Mouse (Mus musculus) liver, postnatal 0 days (tissue): ENCODE results near the gene Ankrd44. TPM values are rescaled to one million over a fixed set of nuclear protein-coding genes. Genes with fewer than 3 reads are reported as not detected.

Experiments used
- ATAC-seq: fragments of 200-750 bp; cut with Nextera tagmentation; 2 replicates; pipeline ENCODE4 v1.8.0; 2017; ENCODE audit warnings: mild to moderate bottlenecking, moderate library complexity
- DNase-seq: peaks from one replicate; pipeline ENCODE4 v3.0.0-alpha.2; 2016
- H3K27ac ChIP-seq: fragments of 300-500 bp; sonication (generic); 2 replicates; pipeline ENCODE4 v1.5.1; 2014; ENCODE audit warnings: antibody characterized with exemption, moderate library complexity, mild to moderate bottlenecking, low read depth
- H3K27me3 ChIP-seq: fragments of 300-500 bp; sonication (generic); 2 replicates; pipeline ENCODE4 v1.6.1; 2014; ENCODE audit warnings: low read length, control low read depth, mixed read lengths; ENCODE audit not compliant: insufficient read depth
- H3K36me3 ChIP-seq: fragments of 300-500 bp; sonication (generic); replicated peaks from 2 replicates; pipeline ENCODE4 v1.6.1; 2014; ENCODE audit warnings: mild to moderate bottlenecking, control low read depth, low read length, moderate library complexity, mixed read lengths; ENCODE audit not compliant: insufficient read depth
- H3K4me1 ChIP-seq: fragments of 300-500 bp; sonication (generic); 2 replicates; pipeline ENCODE4 v1.6.1; 2014; ENCODE audit warnings: antibody characterized with exemption, mild to moderate bottlenecking, control low read depth; ENCODE audit not compliant: insufficient read depth
- H3K4me2 ChIP-seq: fragments of 300-500 bp; sonication (generic); 2 replicates; pipeline ENCODE4 v1.6.1; 2014; ENCODE audit warnings: low read depth, mild to moderate bottlenecking, low read length, moderate library complexity, mixed read lengths
- H3K4me3 ChIP-seq: fragments of 300-500 bp; sonication (generic); 2 replicates; pipeline ENCODE4 v1.5.1; 2014; ENCODE audit warnings: low read depth, low read length
- H3K9ac ChIP-seq: fragments of 300-500 bp; sonication (generic); replicated peaks from 2 replicates; pipeline ENCODE4 v1.6.1; 2014; ENCODE audit warnings: mild to moderate bottlenecking, moderate library complexity
- H3K9me3 ChIP-seq: fragments of 300-500 bp; sonication (generic); 2 replicates; pipeline ENCODE4 v1.6.1; 2016; ENCODE audit warnings: mild to moderate bottlenecking, control low read depth, low read length, mixed read lengths
- CTCF ChIP-seq: sonication (generic); IDR thresholded peaks from 2 replicates; pipeline ENCODE4 v1.5.1; 2016; ENCODE audit warnings: antibody characterized with exemption, low read depth
- EP300 ChIP-seq: IDR thresholded peaks from 2 replicates; pipeline ENCODE4 v1.6.1; 2016; ENCODE audit warnings: antibody characterized with exemption, low read depth, mild to moderate bottlenecking
- WGBS: fragments of 180-500 bp; shearing (Covaris S2); extraction: QIAGEN DNeasy Blood & Tissue Kit; methylation state at CpG from one replicate; pipeline ENCODE4 v1.1.7; 2014; ENCODE audit not compliant: insufficient replicate concordance; 5-methylcytosine and 5-hydroxymethylcytosine counted together
- polyA plus RNA-seq: library from polyadenylated mRNA; unstranded; fragments of >200 nt; fragmentation: Nextera tagmentation; extraction: Ambion mirVana; gene quantifications from 2 replicates; pipeline ENCODE4 v1.2.1, GENCODE M21; 2015

Ankrd44 gene
- polyA plus RNA-seq, 1 experiment from 2014 or later, result 4.7 TPM

GRCm38 (mm10) chr1:54860361-54860760, 65.8 kb downstream of the Ankrd44 start:
- H3K36me3 ChIP-seq, result no peaks in the 10 kb centered on the region
- ATAC-seq (no peak), DNase-seq (no peak)
- H3K27ac ChIP-seq, result no peak overlapping the region
- no peaks in the 10 kb centered on the region for H3K27me3 ChIP-seq
- H3K9me3 ChIP-seq, result no peaks in the 10 kb centered on the region
- no peak overlapping the region for H3K9ac ChIP-seq
- H3K4me1 ChIP-seq, result peaks cover 3% of the 10 kb centered on the region
- 55% methylated on average over 5 of the region's 5 CpGs for WGBS
- H3K4me3 ChIP-seq, result no peak overlapping the region
- TF ChIP-seq EP300 (no peak), CTCF (no peak)
- no peak overlapping the region for H3K4me2 ChIP-seq

GRCm38 (mm10) chr1:54859876-54860275, 66.3 kb downstream of the Ankrd44 start:
- Histone ChIP-seq H3K4me1 (peaks cover 3% of the 10 kb centered on the region), H3K36me3 (no peaks in the 10 kb centered on the region), H3K27me3 (no peaks in the 10 kb centered on the region), H3K9ac (no peak overlapping the region), H3K27ac (no peak overlapping the region), H3K4me3 (no peak overlapping the region), H3K9me3 (no peaks in the 10 kb centered on the region), H3K4me2 (no peak overlapping the region)
- DNase-seq (peak; percentile 37), ATAC-seq (no peak)
- TF ChIP-seq CTCF, result no peak
- TF ChIP-seq EP300, result no peak

- 83% methylated on average over 2 of the region's 2 CpGs for WGBS
- Histone ChIP-seq H3K4me1 (peaks cover 3% of the 10 kb centered on the region; the same call in 1 of the 2 replicates), H3K4me3 (no peak overlapping the region), H3K4me2 (no peak overlapping the region), H3K9me3 (no peaks in the 10 kb centered on the region), H3K36me3 (no peaks in the 10 kb centered on the region), H3K27me3 (no peaks in the 10 kb centered on the region), H3K9ac (no peak overlapping the region), H3K27ac (no peak overlapping the region)
- TF ChIP-seq CTCF, result no peak
- no peak for TF ChIP-seq EP300
- no peak for ATAC-seq
- DNase-seq, result no peak
These were observed 67.3 kb downstream of the Ankrd44 start for GRCm38 (mm10) chr1:54858898-54859297.

GRCm38 (mm10) chr1:54856502-54856901, 69.7 kb downstream of the Ankrd44 start:
- no peaks in the 10 kb centered on the region for H3K9me3 ChIP-seq
- no peaks in the 10 kb centered on the region for H3K27me3 ChIP-seq
- H3K4me1 ChIP-seq, result peaks cover 3% of the 10 kb centered on the region; the same call in 1 of the 2 replicates
- no peaks in the 10 kb centered on the region for H3K36me3 ChIP-seq
- no peak overlapping the region for H3K9ac ChIP-seq
- no peak overlapping the region for H3K27ac ChIP-seq
- no peak overlapping the region for H3K4me3 ChIP-seq
- no peak overlapping the region for H3K4me2 ChIP-seq
- WGBS, result 80% methylated on average over 7 of the region's 7 CpGs
- TF ChIP-seq CTCF (no peak), EP300 (no peak)
- DNase-seq, result no peak
- no peak for ATAC-seq

GRCm38 (mm10) chr1:54855970-54856369, 70.2 kb downstream of the Ankrd44 start:
- H3K9ac ChIP-seq, result no peak overlapping the region
- no peaks in the 10 kb centered on the region for H3K27me3 ChIP-seq
- DNase-seq, result no peak
- H3K4me1 ChIP-seq, result peaks cover 3% of the 10 kb centered on the region; the same call in 1 of the 2 replicates
- no peak overlapping the region for H3K27ac ChIP-seq
- H3K4me2 ChIP-seq, result no peak overlapping the region
- H3K36me3 ChIP-seq, result no peaks in the 10 kb centered on the region
- no peak overlapping the region for H3K4me3 ChIP-seq
- H3K9me3 ChIP-seq, result no peaks in the 10 kb centered on the region
- WGBS, result 66% methylated on average over 3 of the region's 3 CpGs
- TF ChIP-seq CTCF (no peak), EP300 (no peak)
- no peak for ATAC-seq

- Histone ChIP-seq H3K4me2 (no peak overlapping the region), H3K4me3 (no peak overlapping the region), H3K27me3 (no peaks in the 10 kb centered on the region), H3K9me3 (no peaks in the 10 kb centered on the region), H3K9ac (no peak overlapping the region), H3K27ac (no peak overlapping the region), H3K36me3 (no peaks in the 10 kb centered on the region), H3K4me1 (peaks cover 9% of the 10 kb centered on the region)
- ATAC-seq, result no peak
- no peak for TF ChIP-seq EP300
- TF ChIP-seq CTCF, result no peak
- no peak for DNase-seq
- 79% methylated on average over 1 of the region's 1 CpGs for WGBS
These were observed 71.8 kb downstream of the Ankrd44 start for GRCm38 (mm10) chr1:54854388-54854787.
